Mouse (Mus musculus) stomach, postnatal 0 days (tissue): ENCODE data around the gene Tpst1.

Source experiments
- CTCF ChIP-seq: IDR thresholded peaks from 2 replicates; pipeline ENCODE4 v1.5.1; 2016; ENCODE audit warnings: antibody characterized with exemption, low read depth, mild to moderate bottlenecking, moderate library complexity
- EP300 ChIP-seq: optimal IDR thresholded peaks from 2 replicates; pipeline ENCODE3; 2016; ENCODE audit warnings: antibody characterized with exemption

GRCm38 (mm10) chr5:130180362-130180761, 107.2 kb downstream of the Tpst1 start:
- TF ChIP-seq CTCF (peak; percentile 59), EP300 (no peak)
